Mouse (Mus musculus): Measurements from ENCODE around the gene Rpl13.

Rpl13 gene

GRCm38 (mm10) chr8:123106531-123106930, 4.4 kb downstream of the Rpl13 start:
- in situ Hi-C loops (cut with MboI, MseI): no loop called here

- in situ Hi-C loops (cut with MboI, MseI): no loop called here
Measured at GRCm38 (mm10) chr8:123108010-123108409, 5.9 kb downstream of the Rpl13 start.

- in situ Hi-C loops (cut with MboI, MseI): no loop called here
Measured at GRCm38 (mm10) chr8:123108953-123109352, 6.8 kb downstream of the Rpl13 start.

GRCm38 (mm10) chr8:123110649-123111048, 8.5 kb downstream of the Rpl13 start:
- in situ Hi-C loops (cut with MboI, MseI): loop anchor here (5.0 kb wide), 1 partner anchor 92 kb away; no protein-coding TSS in a partner anchor

GRCm38 (mm10) chr8:123112892-123113291, 10.7 kb downstream of the Rpl13 start:
- in situ Hi-C loops (cut with MboI, MseI): loop anchor here (5.0 kb wide), 1 partner anchor 89 kb away; no protein-coding TSS in a partner anchor

GRCm38 (mm10) chr8:123113908-123114469, 11.8 kb downstream of the Rpl13 start:
- in situ Hi-C loops (cut with MboI, MseI): loop anchor here (5.0 kb wide), 1 partner anchor 88 kb away; no protein-coding TSS in a partner anchor

- in situ Hi-C loops (cut with MboI, MseI): loop anchor here (5.0 kb wide), 1 partner anchor 88 kb away; no protein-coding TSS in a partner anchor
Measured at GRCm38 (mm10) chr8:123114644-123115043, 12.5 kb downstream of the Rpl13 start.

- in situ Hi-C loops (cut with MboI, MseI): no loop called here
Measured at GRCm38 (mm10) chr8:123117127-123117731, 15.1 kb downstream of the Rpl13 start, which contains the start of gene Cpne7. Cpne7 (plus strand) TSS chr8:123117374.

GRCm38 (mm10) chr8:123117744-123118143, 15.6 kb downstream of the Rpl13 start:
- in situ Hi-C loops (cut with MboI, MseI): no loop called here

- in situ Hi-C loops (cut with MboI, MseI): no loop called here
Measured at GRCm38 (mm10) chr8:123122059-123122458, 19.9 kb downstream of the Rpl13 start.

GRCm38 (mm10) chr8:123122670-123123069, 20.5 kb downstream of the Rpl13 start:
- in situ Hi-C loops (cut with MboI, MseI): no loop called here

GRCm38 (mm10) chr8:123126193-123126816, 24.2 kb downstream of the Rpl13 start:
- in situ Hi-C loops (cut with MboI, MseI): no loop called here

- in situ Hi-C loops (cut with MboI, MseI): no loop called here
Measured at GRCm38 (mm10) chr8:123131041-123131440, 28.9 kb downstream of the Rpl13 start.

GRCm38 (mm10) chr8:123132953-123133352, 30.8 kb downstream of the Rpl13 start:
- in situ Hi-C loops (cut with MboI, MseI): no loop called here

GRCm38 (mm10) chr8:123134149-123134713, 32.1 kb downstream of the Rpl13 start:
- in situ Hi-C loops (cut with MboI, MseI): no loop called here

- in situ Hi-C loops (cut with MboI, MseI): loop anchor here (5.0 kb wide), 1 partner anchor 52 kb away; the partner anchor contains the start of gene Dpep1
Measured at GRCm38 (mm10) chr8:123135406-123135805, 33.3 kb downstream of the Rpl13 start.

GRCm38 (mm10) chr8:123135806-123136205, 33.7 kb downstream of the Rpl13 start:
- in situ Hi-C loops (cut with MboI, MseI): loop anchor here (5.0 kb wide), 1 partner anchor 51 kb away; the partner anchor contains the start of gene Dpep1

- in situ Hi-C loops (cut with MboI, MseI): loop anchor here (5.0 kb wide), 1 partner anchor 51 kb away; the partner anchor contains the start of gene Dpep1
Measured at GRCm38 (mm10) chr8:123136287-123136686, 34.1 kb downstream of the Rpl13 start.

GRCm38 (mm10) chr8:123137645-123138077, 35.5 kb downstream of the Rpl13 start:
- in situ Hi-C loops (cut with MboI, MseI): loop anchor here (5.0 kb wide), 1 partner anchor 50 kb away; the partner anchor contains the start of gene Dpep1

- in situ Hi-C loops (cut with MboI, MseI): loop anchor here (5.0 kb wide), 1 partner anchor 49 kb away; the partner anchor contains the start of gene Dpep1
Measured at GRCm38 (mm10) chr8:123138741-123139140, 36.6 kb downstream of the Rpl13 start.

- in situ Hi-C loops (cut with MboI, MseI): no loop called here
Measured at GRCm38 (mm10) chr8:123141741-123142462, 39.8 kb downstream of the Rpl13 start.
